Mouse (Mus musculus) midbrain, embryonic 15.5 days (tissue): ENCODE data around the gene Myo15. TPM values are rescaled to one million over a fixed set of nuclear protein-coding genes. Genes with fewer than 3 reads are reported as not detected.

ENCODE experiments used
- polyA plus RNA-seq: library from polyadenylated mRNA; unstranded; fragments of >200 nt; fragmentation: Nextera tagmentation; extraction: Ambion mirVana; gene quantifications from 2 replicates; pipeline ENCODE4 v1.2.1, GENCODE M21; 2015

Myo15 gene
- polyA plus RNA-seq, 1 experiment from 2014 or later, result 0.12 TPM

Other genes with a start within 250 kb of the Myo15 start
- 37.0 and 38.3 TPM in 2 replicates for gene Srebf1, start 246.8 kb upstream of the Myo15 start, polyA plus RNA-seq
- 72.6 and 73.3 TPM in 2 replicates for gene Tom1l2, start 116.4 kb upstream of the Myo15 start, polyA plus RNA-seq
- 6.1 and 6.3 TPM in 2 replicates for gene Drc3, start 116.0 kb upstream of the Myo15 start, polyA plus RNA-seq
- gene Gid4, start 52.2 kb upstream of the Myo15 start, polyA plus RNA-seq, result 23.6 and 25.9 TPM in 2 replicates
- gene Atpaf2, start 50.9 kb upstream of the Myo15 start, polyA plus RNA-seq, result 47.5 and 48.9 TPM in 2 replicates
- gene Drg2, start 14.7 kb upstream of the Myo15 start, polyA plus RNA-seq, result 97.5 and 101 TPM in 2 replicates
- gene Alkbh5, start 67.0 kb downstream of the Myo15 start, polyA plus RNA-seq, result 22.9 and 23.1 TPM in 2 replicates
- 53.0 and 57.9 TPM in 2 replicates for gene Llgl1, start 230.4 kb downstream of the Myo15 start, polyA plus RNA-seq